Mouse (Mus musculus): Measurements from ENCODE around the gene Epha3. TPM values are rescaled to one million over a fixed set of nuclear protein-coding genes. Genes with fewer than 3 reads are reported as not detected.

Epha3 gene
- polyA plus RNA-seq, 1 experiment from 2014 or later, result 26.2 TPM

DNA sequence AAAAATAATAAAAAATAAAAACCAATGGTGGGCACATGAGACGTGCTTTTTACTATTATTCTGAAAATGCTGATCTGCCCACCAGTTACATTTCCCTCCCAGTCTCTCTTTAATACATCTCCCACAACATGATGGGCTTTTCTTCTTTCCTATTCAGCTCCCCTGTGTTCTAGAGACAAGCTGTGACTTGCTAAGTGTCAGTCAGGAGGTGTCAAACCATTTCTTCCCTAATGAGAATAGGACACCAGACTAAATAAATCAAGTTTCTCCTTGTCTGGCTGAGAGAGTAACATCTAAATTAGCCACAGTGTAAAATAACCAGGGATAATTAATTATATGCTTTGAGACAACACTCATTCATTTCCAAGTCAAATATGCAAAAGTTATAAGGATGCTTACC is 144.7 kb downstream of the Epha3 start:
- 81% methylated on average over 1 of the region's 1 CpGs for WGBS
- no peak overlapping the region for H3K4me3 ChIP-seq (replicated peaks)
- H3K9me3 ChIP-seq, result no peaks in the 10 kb centered on the region
- ATAC-seq (ENCODE audit: insufficient number of reproducible peaks, insufficient read depth, low FRiP score, low TSS enrichment, low read depth), result no peak
- no peak overlapping the region for H3K4me2 ChIP-seq
- H3K4me1 ChIP-seq (replicated peaks), result no peaks in the 10 kb centered on the region
- H3K27ac ChIP-seq, result no peak overlapping the region
- no peak overlapping the region for H3K9ac ChIP-seq (replicated peaks)
- 0 out of 2 replicates have a peak, but pooled peaks cover 3% of the 10 kb centered on the region for H3K27me3 ChIP-seq
- no peaks in the 10 kb centered on the region for H3K36me3 ChIP-seq

DNA sequence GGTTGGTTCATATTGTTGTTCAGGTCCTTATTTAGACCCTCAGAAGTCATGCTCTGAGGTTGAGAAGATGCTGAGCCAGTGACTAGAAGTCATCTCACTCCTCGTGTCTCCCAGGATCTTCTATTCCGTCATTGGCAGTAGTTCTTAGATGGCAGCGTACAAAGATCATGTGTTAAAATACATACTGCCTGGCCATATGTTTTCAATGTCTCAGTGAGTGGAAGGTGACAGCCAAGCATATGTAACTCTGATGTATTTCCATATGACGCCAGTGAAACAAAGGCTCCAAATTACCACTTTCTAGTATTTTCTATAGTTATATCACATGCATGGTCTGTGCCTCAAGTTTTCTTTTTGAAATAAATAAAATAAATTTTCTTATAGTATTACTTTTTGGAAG is 146.7 kb downstream of the Epha3 start:
- 87% methylated on average over 4 of the region's 4 CpGs for WGBS
- no peak overlapping the region for H3K4me2 ChIP-seq
- H3K9ac ChIP-seq (replicated peaks), result no peak overlapping the region
- H3K4me1 ChIP-seq (replicated peaks), result no peaks in the 10 kb centered on the region
- H3K36me3 ChIP-seq, result no peaks in the 10 kb centered on the region
- ATAC-seq (ENCODE audit: insufficient number of reproducible peaks, insufficient read depth, low FRiP score, low TSS enrichment, low read depth), result no peak
- 0 out of 2 replicates have a peak, but pooled peaks cover 3% of the 10 kb centered on the region for H3K27me3 ChIP-seq
- H3K4me3 ChIP-seq (replicated peaks), result no peak overlapping the region
- no peak overlapping the region for H3K27ac ChIP-seq
- no peaks in the 10 kb centered on the region for H3K9me3 ChIP-seq

DNA sequence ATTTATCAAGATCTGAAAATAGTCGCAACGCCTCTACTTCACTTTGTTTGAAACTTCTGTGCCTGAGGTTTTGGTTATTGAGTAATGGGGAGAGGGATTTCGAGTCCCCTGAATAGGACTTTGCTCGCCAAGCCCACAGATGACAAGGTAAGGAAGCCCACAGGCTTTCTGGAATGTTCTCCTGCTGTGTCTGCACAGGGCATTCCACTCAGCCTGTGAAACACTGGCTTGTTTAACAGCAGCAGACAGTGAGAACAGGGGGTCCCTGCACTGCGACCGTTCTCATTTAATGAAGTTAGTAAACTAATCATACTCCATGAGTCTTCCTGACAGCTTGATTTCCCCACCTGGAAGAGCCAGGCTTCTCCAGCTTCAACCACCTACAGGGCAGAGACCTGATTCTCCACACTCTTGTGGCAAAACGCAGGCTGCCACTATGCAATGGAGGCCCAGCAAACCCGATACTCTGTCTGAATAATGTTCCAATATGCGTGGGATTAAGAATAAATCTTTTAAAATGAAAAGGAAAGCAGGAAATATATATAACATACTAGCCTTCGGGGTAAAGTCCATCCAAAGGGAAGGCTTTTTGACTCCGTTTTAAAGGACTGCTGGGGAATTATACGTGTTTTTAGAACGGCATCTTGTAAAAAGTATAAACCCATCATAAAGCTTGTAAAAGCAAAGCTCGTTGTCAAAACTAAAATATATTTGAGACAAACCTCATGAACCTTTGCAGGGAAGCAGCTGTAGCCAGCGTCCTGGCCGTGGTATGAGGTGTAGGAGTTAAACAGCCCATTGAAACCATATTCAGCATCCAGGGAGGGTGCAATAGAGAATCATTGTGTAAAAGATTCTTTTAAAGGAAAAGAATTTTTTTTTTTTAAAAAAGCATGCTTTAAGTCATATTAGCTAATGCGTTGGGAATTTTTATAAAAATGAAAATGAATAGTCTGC is 156.8 kb downstream of the Epha3 start:
- peak; percentile 73; the same call in 1 of the 2 replicates for ATAC-seq (ENCODE audit: insufficient number of reproducible peaks, insufficient read depth, low FRiP score, low TSS enrichment, low read depth)
- Histone ChIP-seq H3K9ac (replicated peaks) (no peak overlapping the region), H3K4me1 (replicated peaks) (peaks cover 8% of the 10 kb centered on the region; the same call in 1 of the 2 replicates), H3K4me3 (replicated peaks) (no peak overlapping the region), H3K27me3 (no peaks in the 10 kb centered on the region), H3K9me3 (no peaks in the 10 kb centered on the region), H3K36me3 (no peaks in the 10 kb centered on the region), H3K27ac (peak overlapping the region; percentile 29; the same call in 1 of the 2 replicates), H3K4me2 (peak overlapping the region; percentile 15; the same call in 1 of the 2 replicates)
- 41% methylated on average over 17 of the region's 17 CpGs for WGBS

DNA sequence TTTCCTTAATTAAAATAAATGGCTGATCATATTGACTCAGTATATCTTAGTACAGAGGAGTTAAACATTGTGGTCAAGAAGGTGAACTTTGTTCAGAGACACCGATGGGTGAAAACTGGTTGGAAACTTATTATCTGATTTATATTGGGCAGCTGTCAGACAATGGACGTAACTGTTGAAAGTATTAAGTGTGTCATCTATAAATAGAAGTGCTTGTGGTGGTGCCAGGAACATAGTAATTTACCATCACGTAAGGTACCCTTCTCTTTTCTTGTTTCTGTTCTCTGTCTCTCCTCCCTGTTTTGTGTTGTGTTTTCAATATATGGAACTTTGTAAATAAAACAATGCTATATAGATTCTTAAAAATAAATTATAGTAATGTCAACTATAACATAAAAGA is 174.6 kb downstream of the Epha3 start:
- peaks cover 3% of the 10 kb centered on the region; the same call in 1 of the 2 replicates for H3K4me1 ChIP-seq (replicated peaks)
- no peaks in the 10 kb centered on the region for H3K27me3 ChIP-seq
- no peaks in the 10 kb centered on the region for H3K9me3 ChIP-seq
- 78% methylated on average over 3 of the region's 3 CpGs for WGBS
- no peak for ATAC-seq (ENCODE audit: insufficient number of reproducible peaks, insufficient read depth, low FRiP score, low TSS enrichment, low read depth)
- no peak overlapping the region for H3K4me3 ChIP-seq (replicated peaks)
- no peak overlapping the region for H3K9ac ChIP-seq (replicated peaks)
- no peaks in the 10 kb centered on the region for H3K36me3 ChIP-seq
- H3K27ac ChIP-seq, result no peak overlapping the region
- no peak overlapping the region for H3K4me2 ChIP-seq

DNA sequence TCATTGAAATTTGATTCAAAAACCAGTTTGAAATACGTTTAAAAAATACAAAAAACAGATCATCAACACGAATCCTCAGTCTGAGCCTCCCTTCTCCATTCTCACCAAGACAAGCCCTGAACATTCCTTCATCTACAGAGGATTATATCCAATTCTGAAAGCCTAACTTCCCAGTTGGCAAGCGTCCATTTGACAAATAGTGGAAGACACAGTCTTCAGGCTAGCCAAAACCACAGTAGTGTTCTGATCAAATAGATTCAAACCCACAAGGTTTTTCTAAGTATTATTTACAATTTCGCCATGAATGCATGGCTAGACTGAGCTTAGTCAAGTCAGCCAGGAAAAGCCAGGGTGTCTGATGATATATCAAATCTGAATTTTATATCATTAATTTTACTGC is 179.8 kb downstream of the Epha3 start:
- Histone ChIP-seq H3K27ac (no peak overlapping the region), H3K9me3 (no peaks in the 10 kb centered on the region), H3K4me3 (replicated peaks) (no peak overlapping the region), H3K36me3 (no peaks in the 10 kb centered on the region), H3K27me3 (no peaks in the 10 kb centered on the region; the same call in 1 of the 2 replicates), H3K9ac (replicated peaks) (no peak overlapping the region), H3K4me2 (no peak overlapping the region), H3K4me1 (replicated peaks) (peaks cover 3% of the 10 kb centered on the region; the same call in 1 of the 2 replicates)
- no peak for ATAC-seq (ENCODE audit: insufficient number of reproducible peaks, insufficient read depth, low FRiP score, low TSS enrichment, low read depth)
- 79% methylated on average over 4 of the region's 4 CpGs for WGBS

DNA sequence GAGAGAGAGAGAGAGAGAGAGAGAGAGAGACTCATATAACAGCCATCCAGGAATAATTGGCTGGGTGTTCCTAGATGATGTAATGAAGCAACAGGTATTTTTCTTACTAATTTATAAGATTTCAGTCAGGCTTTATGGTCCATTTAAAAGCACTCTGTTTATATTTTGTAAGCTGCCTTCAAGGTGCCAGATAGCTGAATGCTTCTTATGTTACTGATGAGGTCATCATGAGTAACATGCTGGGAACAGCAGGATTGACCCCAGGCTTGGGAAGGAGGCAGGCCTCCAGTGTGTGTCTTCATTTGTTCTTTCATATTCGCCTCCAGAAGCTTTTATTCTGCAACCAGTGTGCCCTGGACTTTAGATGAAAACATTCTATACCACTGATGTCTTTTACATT is 189.5 kb downstream of the Epha3 start:
- Histone ChIP-seq H3K9me3 (no peaks in the 10 kb centered on the region), H3K4me3 (replicated peaks) (no peak overlapping the region), H3K4me2 (no peak overlapping the region), H3K9ac (replicated peaks) (no peak overlapping the region), H3K27ac (no peak overlapping the region), H3K36me3 (no peaks in the 10 kb centered on the region), H3K27me3 (no peaks in the 10 kb centered on the region), H3K4me1 (replicated peaks) (peaks cover 9% of the 10 kb centered on the region; the same call in 1 of the 2 replicates)
- 38% methylated on average over 1 of the region's 1 CpGs for WGBS
- no peak for ATAC-seq (ENCODE audit: insufficient number of reproducible peaks, insufficient read depth, low FRiP score, low TSS enrichment, low read depth)

DNA sequence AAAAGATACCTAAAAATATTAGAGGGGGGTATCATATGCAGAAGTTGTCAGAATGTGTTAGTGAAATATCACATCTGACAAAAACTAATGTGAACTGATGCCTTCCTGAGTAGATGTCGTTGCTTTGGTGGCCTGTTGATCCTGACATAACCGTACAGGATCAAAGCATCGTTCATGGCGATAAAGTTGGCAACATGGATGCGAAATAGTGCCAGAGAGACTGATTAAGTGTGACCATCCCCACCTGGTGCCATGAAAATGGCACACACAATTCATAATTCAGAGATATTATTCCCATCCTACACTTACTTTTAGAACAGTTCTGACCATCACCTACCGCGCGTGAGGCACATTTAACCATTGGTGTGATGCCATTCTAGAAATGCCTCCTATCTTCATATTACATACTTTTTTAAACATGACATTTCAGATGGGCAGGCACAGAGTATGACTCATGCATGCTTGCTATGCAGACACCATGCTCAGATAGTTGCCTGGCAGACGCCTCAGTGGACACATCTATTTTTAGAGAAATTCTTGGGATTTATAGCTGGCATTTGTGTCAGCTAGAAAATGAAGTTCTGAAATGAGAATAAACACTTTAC is 190.6 kb downstream of the Epha3 start:
- no peak for ATAC-seq (ENCODE audit: insufficient number of reproducible peaks, insufficient read depth, low FRiP score, low TSS enrichment, low read depth)
- WGBS, result 90% methylated on average over 9 of the region's 9 CpGs

DNA sequence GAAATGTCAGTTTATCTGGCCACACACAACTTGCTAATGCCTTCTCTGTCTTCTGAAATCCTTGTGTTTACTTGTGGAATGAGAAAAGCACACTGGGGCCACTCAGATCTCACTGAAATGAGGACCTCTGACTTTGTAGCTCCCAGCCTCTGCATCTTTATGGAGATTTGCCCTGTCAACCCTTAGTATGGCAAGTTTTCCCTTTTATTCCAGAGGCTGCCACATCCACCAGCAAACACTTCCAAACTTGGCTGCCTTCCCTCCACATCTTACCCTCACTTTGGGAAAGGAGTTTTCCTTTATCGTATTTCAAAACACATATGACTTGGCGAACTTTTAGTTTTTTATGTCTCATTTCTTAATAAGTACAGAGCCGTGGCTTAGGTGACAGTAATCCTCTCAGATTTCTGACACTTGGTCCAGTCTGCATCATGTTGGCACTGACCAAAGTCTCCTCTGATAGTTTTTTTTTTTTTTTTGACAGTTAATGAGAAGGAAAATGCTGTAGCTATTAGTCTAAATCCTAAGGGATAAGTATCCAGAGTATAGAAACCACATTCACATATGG is 198.0 kb downstream of the Epha3 start:
- no peak for ATAC-seq (ENCODE audit: insufficient number of reproducible peaks, insufficient read depth, low FRiP score, low TSS enrichment, low read depth)
- H3K27ac ChIP-seq, result no peak overlapping the region
- no peaks in the 10 kb centered on the region; the same call in 1 of the 2 replicates for H3K4me1 ChIP-seq (replicated peaks)
- no peak overlapping the region for H3K4me3 ChIP-seq (replicated peaks)
- no peak overlapping the region for H3K4me2 ChIP-seq
- 35% methylated on average over 3 of the region's 3 CpGs for WGBS
- no peaks in the 10 kb centered on the region for H3K9me3 ChIP-seq
- H3K9ac ChIP-seq (replicated peaks), result no peak overlapping the region
- no peaks in the 10 kb centered on the region for H3K27me3 ChIP-seq
- no peaks in the 10 kb centered on the region for H3K36me3 ChIP-seq

More for the DNA sequence above, 190.6 kb downstream of the Epha3 start:
- Histone ChIP-seq H3K9ac (replicated peaks) (no peak overlapping the region), H3K9me3 (no peaks in the 10 kb centered on the region), H3K4me3 (replicated peaks) (no peak overlapping the region), H3K27ac (no peak overlapping the region), H3K4me1 (replicated peaks) (peaks cover 9% of the 10 kb centered on the region; the same call in 1 of the 2 replicates), H3K4me2 (no peak overlapping the region), H3K36me3 (no peaks in the 10 kb centered on the region), H3K27me3 (no peaks in the 10 kb centered on the region)

DNA sequence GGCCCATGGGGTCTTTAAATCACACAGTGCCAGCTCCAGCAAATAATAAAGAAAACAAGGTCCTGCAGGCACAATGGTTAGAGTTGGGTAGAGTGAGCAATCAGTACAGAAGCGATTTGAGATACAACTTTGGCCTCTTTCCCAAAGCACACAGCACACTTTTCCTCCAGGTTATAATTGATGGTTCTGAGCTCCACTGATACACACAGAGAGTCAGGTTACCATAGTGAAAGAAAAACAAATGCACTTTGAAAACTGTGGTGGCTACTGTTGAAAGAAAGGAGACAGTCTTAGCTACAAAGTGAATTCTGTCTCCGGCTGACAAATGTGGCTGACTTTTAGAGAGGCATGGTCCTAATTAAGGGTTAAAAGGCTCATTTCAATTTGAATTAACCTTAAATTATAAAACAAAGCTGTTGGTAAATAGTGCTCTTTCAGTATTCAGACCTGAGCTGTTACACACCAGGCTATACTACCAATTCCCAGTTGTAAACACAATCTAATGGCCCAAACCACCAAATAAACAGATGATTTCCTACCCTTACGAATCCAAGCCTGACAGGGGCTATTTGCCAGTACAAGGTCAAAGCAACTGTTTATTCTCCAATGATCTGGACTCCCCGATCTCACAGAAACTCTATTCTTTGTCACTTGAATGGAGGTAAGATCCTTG is 205.5 kb downstream of the Epha3 start:
- Histone ChIP-seq H3K4me1 (replicated peaks) (peaks cover 11% of the 10 kb centered on the region; the same call in 1 of the 2 replicates), H3K9ac (replicated peaks) (no peak overlapping the region), H3K36me3 (no peaks in the 10 kb centered on the region), H3K9me3 (no peaks in the 10 kb centered on the region), H3K27me3 (peaks cover 3% of the 10 kb centered on the region; the same call in 1 of the 2 replicates), H3K27ac (no peak overlapping the region), H3K4me2 (no peak overlapping the region), H3K4me3 (replicated peaks) (no peak overlapping the region)
- 0 out of 2 replicates have a peak, but pooled peaks have one; percentile 10 for ATAC-seq (ENCODE audit: insufficient number of reproducible peaks, insufficient read depth, low FRiP score, low TSS enrichment, low read depth)
- WGBS, result 11% methylated on average over 4 of the region's 4 CpGs

DNA sequence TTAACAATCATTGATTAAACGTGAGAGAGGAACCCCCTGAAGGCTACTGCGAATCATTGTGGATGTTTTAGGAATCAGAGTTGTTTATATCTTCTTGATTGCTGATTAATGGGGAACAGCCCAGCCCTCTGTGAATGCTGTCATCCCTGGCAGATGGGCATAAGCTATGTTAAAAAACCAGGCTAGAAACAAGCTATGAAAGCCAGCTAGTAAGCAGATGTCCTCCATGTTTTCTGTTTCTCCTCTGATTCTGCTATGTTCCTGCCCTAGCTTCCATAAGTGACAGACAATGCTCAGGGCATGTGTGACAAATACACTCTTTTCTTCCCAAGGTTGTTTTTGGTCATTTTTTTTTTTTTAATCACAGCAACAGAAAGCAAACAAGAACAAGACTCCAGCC is 206.2 kb downstream of the Epha3 start:
- Histone ChIP-seq H3K27ac (no peak overlapping the region), H3K9me3 (no peaks in the 10 kb centered on the region), H3K27me3 (peaks cover 3% of the 10 kb centered on the region; the same call in 1 of the 2 replicates), H3K4me3 (replicated peaks) (no peak overlapping the region), H3K4me2 (no peak overlapping the region), H3K9ac (replicated peaks) (no peak overlapping the region), H3K36me3 (no peaks in the 10 kb centered on the region), H3K4me1 (replicated peaks) (peaks cover 11% of the 10 kb centered on the region; the same call in 1 of the 2 replicates)
- WGBS, result 33% methylated on average over 2 of the region's 2 CpGs
- no peak for ATAC-seq (ENCODE audit: insufficient number of reproducible peaks, insufficient read depth, low FRiP score, low TSS enrichment, low read depth)

Data from limb, embryonic 12.5 days (tissue).